Mouse (Mus musculus) right cerebral cortex, postnatal 10 days (tissue): ENCODE measurements around the gene Ank3.

Experiments
- DNase-seq, 2 experiments: peaks; one replicate each; pipeline ENCODE4 v3.0.0; 2021; ENCODE audit warnings: low spot score in 2 of 2

The Ank3 gene

GRCm38 (mm10) chr10:69967994-69968393, 569.4 kb downstream of the Ank3 start:
- no peak for DNase-seq

- no peak for DNase-seq
These were observed 581.1 kb downstream of the Ank3 start for GRCm38 (mm10) chr10:69979636-69980035.

- no peak for DNase-seq
These were observed 583.0 kb downstream of the Ank3 start for GRCm38 (mm10) chr10:69981386-69982097.

- no peak for DNase-seq
These were observed 584.1 kb downstream of the Ank3 start for GRCm38 (mm10) chr10:69982701-69983100.

- no peak for DNase-seq
These were observed 588.9 kb downstream of the Ank3 start for GRCm38 (mm10) chr10:69987496-69987895.

GRCm38 (mm10) chr10:69997082-69997481, 598.5 kb downstream of the Ank3 start:
- no peak for DNase-seq

DNA sequence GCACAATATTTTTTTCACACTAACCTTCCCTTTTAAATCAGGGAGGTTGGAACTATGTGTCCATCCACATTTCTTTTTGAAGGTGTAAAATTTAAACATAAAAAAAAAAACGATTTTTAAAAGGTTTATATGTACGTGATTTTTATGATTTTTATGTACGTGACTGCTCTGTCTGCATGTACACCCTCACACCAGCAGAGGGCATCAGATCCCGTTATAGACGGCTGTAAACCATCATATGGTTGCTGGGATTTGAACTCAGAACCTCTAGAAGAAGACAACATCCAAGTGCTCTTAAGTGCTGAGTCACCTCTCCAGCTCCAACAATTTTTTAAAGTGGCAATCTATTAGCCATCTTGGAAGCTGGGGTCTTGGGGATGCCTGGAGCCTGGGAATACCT, 605.5 kb downstream of the Ank3 start:
- DNase-seq = no peak

DNA sequence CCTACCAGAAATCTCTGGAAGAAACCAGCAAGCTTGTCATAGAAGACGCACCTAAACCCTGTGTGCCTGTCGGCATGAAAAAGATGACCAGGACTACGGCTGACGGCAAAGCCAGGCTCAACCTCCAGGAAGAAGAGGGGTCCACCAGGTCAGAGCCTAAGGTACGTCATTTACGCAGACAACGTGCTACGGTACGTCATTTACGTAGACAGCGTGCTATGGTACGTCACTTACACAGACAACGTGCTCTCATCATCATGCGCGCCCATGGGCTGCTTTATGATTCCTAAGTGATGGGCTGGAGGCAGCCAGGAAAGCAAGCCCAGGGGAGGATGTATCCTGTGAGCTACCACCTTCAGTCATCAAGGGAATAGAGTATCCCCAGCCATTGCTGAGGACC, 606.3 kb downstream of the Ank3 start:
- DNase-seq = no peak

DNA sequence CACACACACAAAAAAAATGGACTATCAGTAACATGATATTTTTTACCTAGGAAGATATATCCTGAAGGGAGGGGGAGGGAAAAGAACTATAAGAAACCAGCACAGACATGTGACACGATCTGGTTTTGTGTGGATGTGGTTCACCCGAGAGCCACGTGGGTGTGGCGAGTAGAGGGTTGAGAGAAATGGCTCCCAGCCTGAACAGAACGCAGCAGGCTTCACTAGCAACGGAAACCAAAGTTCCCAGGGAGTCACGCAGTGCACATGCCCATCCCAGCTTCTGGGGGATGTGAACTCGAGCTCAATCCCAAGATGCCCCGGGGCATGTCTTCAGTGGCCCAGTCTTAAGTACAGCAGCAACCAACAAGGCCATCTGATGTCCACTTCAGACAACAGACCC, 607.8 kb downstream of the Ank3 start:
- no peak for DNase-seq

DNA sequence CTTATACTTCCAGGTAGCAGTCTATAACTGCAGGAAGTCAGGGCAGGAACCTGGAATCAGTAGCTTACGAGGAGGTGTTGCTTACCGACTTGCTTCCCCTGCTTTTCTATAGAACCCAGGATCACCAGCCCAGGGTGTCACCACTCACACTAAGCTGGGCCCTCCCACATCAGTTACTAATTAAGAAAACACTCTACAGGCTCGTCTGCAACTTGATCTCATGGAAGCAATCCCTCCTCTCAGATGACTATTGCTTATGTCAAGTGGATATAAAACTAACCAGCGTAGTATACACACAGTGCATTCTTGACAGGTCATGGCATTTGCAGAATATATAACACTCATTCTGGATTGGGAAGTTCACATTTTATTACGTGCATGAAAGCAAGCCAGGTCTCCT, 613.2 kb downstream of the Ank3 start:
- no peak for DNase-seq

- DNase-seq = no peak
These were observed 615.4 kb downstream of the Ank3 start for GRCm38 (mm10) chr10:70013931-70014330.

GRCm38 (mm10) chr10:70015201-70015600, 616.6 kb downstream of the Ank3 start:
- DNase-seq = no peak

- DNase-seq = no peak
These were observed 620.1 kb downstream of the Ank3 start for GRCm38 (mm10) chr10:70018691-70019090.

- DNase-seq = peak in 1 of 2 experiments; percentile 46
These were observed 623.1 kb downstream of the Ank3 start for GRCm38 (mm10) chr10:70021667-70022066.

DNA sequence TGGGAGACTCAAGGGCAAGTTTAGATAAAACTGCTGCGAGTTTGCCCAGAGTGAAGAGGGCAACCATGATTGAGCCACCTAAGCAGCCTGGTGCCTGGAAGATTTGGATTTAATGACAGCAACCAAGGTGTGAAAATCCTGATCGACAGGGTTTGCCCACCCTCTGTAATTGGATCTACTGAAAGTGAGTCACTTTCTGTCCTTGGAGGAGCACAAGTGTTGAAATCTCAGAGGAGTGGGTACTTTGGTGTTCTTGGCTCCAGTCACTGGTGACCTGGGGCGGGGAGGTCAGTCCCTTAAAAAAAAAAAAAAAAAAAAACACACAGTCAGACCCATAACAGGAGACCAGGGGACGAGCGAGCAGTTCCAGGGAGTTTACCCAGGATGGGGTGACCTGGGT, 624.0 kb downstream of the Ank3 start:
- no peak for DNase-seq

GRCm38 (mm10) chr10:70023861-70024260, 625.3 kb downstream of the Ank3 start:
- no peak for DNase-seq

- peak in 1 of 2 experiments; percentile 33 for DNase-seq
These were observed 633.4 kb downstream of the Ank3 start for GRCm38 (mm10) chr10:70031942-70032341.

GRCm38 (mm10) chr10:70032982-70033381, 634.4 kb downstream of the Ank3 start:
- DNase-seq = no peak

GRCm38 (mm10) chr10:70033856-70034255, 635.3 kb downstream of the Ank3 start:
- DNase-seq = no peak

DNA sequence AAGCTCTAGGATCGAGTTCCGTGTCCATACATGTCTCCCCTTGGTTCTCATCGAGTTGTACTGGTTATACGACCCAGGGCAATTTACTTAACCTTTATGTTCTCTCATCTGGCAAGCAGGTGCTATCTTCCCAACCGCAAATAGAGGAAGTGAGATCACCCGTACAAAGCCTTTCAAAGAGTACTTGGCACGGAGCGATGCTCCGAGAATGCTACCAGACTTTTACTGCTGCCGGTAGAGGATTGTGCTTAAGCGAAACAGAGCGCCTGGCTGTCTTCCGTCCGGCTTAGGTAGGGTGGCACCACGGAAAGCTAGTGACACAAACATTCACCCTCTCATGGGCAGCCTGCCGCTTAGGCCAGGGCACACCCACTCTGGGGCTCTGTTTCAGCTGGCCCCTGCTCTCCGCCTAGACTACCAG, 641.3 kb downstream of the Ank3 start:
- no peak for DNase-seq

DNA sequence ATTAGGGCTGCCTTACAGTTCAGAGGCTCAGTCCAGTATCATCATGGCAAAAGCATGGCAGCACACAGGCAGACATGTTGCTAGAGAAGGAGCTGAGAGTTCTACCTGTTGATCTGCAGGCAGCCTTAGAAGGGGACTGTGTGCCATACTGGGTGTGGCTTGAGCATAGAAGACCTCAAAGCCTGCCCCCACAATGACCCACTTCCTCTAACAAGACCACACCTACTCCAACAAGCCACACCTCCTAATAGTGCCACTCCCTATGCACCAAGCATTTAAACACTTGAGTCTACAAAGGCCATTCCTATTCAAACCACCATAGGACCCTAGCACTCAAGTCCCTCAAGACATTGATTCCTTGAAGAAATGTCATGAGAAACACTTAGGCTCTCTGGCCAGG, 643.0 kb downstream of the Ank3 start:
- no peak for DNase-seq

- no peak for DNase-seq
These were observed 647.1 kb downstream of the Ank3 start for GRCm38 (mm10) chr10:70045722-70046121.

- no peak for DNase-seq
These were observed 651.2 kb downstream of the Ank3 start for GRCm38 (mm10) chr10:70049771-70050170.

GRCm38 (mm10) chr10:70055291-70055690, 656.7 kb downstream of the Ank3 start:
- no peak for DNase-seq
